Mouse (Mus musculus): Measurements from ENCODE around the gene 5330417C22Rik.

- TF ChIP-seq CTCF (IDR thresholded peaks at IDR 0.05): no peak
- no peak for TF ChIP-seq POLR2A (IDR thresholded peaks at IDR 0.05; ENCODE audit: insufficient read depth, low read depth, low read length)
- no peak for TF ChIP-seq EP300 (IDR thresholded peaks at IDR 0.05; ENCODE audit: insufficient read depth, low read depth, low read length)
These were observed 78.0 kb downstream of the 5330417C22Rik start for GRCm38 (mm10) chr3:108458380-108458779.
